Mouse (Mus musculus) embryonic fibroblast, embryonic 13.5 days (primary cell): ENCODE measurements around the gene Sec16a.

ENCODE experiments used
- CTCF ChIP-seq: IDR thresholded peaks from 2 replicates; pipeline ENCODE4 v1.5.1; 2011; ENCODE audit warnings: mild to moderate bottlenecking, control low read depth, low read length, moderate library complexity, borderline replicate concordance; ENCODE audit not compliant: insufficient read depth
- POLR2A ChIP-seq: IDR thresholded peaks from 2 replicates; pipeline ENCODE4 v1.6.1; 2011; ENCODE audit warnings: low read depth, mild to moderate bottlenecking, control low read depth, low read length, moderate library complexity

GRCm38 (mm10) chr2:26459478-26459877, 14.5 kb upstream of the Sec16a start:
- TF ChIP-seq CTCF (no peak), POLR2A (no peak)
